Mouse (Mus musculus): Measurements from ENCODE around the gene Pcsk5.

Gene Pcsk5

DNA sequence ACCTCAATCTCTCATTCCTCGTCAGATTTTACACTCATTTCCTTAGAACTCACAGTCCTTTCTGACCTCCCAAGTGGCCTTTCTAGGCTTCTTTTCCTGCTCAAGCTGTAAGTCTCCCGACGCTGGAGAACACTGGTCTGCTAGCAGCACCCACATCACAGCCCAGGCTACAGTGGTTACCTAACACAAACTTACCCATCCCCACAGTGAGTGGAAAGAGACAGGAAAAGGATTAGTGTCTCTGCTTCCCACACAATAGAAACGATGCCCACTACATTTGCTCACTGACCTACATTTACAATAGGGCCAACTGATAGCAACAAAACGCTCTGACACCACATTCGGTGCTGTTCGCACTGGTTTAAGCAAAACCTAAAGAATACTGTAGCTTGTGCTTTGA is 24.8 kb downstream of the Pcsk5 start:
- DNase-seq (ENCODE audit: low spot score in 2 of 2): no peak

DNA sequence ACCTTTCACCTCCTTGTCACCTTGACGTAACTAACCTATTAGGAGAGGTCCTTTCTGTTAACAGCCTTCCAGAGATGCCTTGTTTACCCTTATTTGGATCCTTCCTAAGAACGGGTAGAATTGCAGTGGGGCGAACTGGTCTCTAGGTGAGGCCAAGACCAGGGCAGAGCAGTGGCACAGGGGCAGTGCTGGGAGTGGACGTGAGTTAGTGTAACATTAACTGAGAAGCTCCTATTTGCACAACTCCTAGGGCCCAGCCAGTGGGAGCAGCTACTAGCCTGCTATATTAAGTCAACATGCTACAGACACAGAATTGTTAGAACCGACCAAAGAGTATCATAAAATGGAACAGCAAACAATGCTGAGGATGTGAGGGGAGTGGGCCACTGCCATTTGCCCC is 30.8 kb downstream of the Pcsk5 start:
- no peak for DNase-seq (ENCODE audit: low spot score in 2 of 2)

DNA sequence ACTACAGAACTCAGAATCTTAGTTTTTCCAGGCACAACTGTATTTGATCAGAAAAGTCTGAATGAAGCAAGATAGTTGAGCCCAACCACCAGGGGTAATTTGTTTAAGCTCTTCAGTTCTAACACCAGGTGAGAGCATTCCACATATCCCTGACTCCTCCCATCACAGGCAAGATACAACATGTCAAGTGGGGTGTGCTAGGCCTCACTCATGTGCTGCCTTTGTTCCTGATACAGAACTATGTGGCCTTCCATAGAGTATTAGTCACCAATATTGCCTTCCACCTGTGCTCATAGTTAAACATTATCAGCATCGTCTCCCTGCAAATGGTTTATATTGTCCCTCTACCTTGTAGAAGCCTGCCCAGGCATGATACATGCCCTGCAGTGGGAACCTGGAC is 36.6 kb downstream of the Pcsk5 start:
- no peak for DNase-seq (ENCODE audit: low spot score in 2 of 2)

DNA sequence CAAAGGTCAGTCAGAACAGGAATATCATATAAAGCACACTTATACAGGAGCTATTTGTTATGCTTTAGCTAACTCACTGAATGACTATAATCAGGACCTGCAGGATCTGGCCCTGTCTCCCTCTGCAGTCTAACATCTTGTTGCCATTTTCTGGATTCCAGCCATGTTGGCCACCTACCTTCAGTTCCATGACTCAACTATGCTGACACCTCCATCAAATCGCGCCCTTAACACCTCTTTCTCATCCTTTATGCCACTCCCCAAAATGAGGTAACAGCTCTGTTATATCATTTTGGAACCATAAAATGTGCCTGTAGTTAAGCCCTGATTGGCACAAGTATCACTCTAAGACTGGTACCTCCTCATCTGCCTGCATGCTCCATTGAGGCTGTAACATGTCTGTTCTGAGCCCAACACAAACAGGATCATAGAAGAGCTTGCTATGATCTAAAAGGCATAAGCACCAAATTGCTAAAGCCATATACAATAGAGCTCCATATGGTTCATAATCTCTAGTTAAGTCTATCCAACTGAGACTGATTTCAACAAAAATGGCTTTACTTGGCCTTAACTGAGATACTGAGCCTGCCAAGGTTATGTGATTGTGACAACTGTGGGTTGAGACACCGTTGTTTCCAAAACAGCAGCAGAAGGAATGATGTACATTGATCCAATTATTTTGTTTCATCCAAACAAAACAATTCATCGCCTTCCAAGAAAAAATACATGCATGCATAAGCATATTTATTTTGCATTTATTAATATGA is 37.8 kb downstream of the Pcsk5 start:
- DNase-seq (ENCODE audit: low spot score in 2 of 2): peak in 1 of 2 experiments; percentile 8

DNA sequence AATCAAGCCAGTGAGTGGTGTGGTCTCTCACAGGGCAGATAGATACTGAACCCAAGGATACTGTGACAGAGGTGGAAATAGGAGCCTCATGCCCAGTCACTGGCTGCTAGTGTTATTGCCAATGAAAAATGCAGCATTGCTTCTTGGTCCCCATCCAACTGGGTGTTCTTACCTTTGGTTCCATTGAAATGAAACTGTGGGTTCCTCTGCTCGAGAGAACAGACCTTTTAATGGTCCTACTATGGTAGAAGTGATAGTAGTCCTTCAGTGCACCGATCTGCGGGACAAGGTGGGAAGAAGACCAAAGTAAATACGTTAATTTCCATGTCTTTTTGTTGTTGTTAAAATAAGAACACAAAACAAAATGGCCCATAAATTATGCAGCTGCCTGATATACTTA is 44.0 kb downstream of the Pcsk5 start:
- no peak for DNase-seq (ENCODE audit: low spot score in 2 of 2)

DNA sequence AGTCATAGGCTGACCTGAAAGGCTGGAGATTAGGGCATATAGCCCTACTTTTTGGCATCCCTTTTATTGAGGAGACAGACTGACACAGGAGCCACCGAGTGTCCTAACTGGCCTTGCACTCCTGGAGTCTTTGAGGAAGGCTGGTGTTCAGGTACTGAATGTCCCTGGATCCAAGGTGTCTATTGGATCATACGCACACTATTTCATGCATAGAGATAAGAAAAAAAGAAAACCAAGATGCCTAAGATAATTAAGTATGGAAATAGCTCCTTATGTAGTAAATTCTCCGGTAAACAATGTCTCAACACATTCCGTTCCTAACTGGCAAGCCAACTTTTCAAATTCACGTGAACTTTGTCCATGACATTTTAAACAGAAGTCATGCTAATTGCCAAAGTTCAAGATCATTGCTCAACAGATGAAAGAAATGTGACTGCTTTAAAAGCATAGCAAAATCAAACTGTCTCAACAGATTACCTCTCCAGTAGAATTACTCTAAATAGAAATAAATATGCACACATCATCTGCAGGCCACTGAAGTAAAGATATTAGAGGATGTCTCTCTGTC is 45.9 kb downstream of the Pcsk5 start:
- DNase-seq (ENCODE audit: low spot score in 2 of 2): no peak

DNA sequence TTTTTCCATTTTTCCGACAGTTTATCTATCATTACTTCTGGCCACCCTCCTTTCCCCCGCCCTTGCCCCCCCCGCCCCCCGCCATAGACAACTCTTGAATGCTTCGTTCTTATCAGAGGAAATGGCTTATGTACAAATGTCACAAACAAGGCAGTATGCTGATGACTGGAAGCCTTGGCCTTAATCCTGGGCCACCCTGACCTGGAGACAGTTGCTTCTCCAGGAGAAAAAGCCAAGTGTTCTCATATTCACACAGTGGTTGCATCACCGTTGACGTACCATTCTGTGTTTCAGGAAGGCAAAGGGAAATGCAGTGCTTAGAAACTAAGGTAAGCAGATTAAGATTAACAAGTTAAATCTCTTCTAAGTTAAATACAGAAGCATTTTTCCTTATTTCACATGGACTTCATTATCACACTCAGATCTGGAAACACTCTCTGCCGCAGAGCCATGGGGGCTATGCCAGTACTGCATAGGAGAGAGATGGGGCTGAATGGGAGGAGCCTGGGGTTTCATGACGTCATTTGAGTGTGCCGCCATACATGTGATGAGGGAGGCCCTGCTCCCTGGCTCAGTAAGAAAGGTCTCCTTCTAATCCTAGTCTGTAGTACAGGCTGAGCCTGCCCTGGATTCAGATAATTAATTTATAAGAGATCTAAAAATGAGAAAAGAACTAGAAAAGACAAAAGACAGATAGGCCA is 48.7 kb downstream of the Pcsk5 start:
- no peak for DNase-seq (ENCODE audit: low spot score in 2 of 2)

DNA sequence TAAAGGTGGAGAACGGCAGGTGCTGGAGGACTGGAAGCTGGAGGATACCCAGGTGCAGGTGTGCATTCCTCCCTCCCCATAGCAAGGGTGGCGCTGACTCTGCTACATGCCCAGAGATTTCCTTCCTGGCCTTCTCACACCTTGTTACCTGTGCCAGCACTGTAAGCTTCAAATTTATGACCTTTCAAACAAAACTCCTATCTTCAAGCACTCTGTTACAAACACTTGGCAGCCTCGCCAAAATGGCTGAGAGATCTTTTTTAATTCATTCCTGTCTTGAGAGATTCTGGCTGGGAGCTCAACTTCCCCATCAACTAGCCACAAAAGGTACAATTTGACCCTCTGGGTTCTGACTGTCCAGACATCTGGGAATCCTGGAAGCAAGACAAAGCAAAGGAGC is 50.7 kb downstream of the Pcsk5 start:
- no peak for DNase-seq (ENCODE audit: low spot score in 2 of 2)

DNA sequence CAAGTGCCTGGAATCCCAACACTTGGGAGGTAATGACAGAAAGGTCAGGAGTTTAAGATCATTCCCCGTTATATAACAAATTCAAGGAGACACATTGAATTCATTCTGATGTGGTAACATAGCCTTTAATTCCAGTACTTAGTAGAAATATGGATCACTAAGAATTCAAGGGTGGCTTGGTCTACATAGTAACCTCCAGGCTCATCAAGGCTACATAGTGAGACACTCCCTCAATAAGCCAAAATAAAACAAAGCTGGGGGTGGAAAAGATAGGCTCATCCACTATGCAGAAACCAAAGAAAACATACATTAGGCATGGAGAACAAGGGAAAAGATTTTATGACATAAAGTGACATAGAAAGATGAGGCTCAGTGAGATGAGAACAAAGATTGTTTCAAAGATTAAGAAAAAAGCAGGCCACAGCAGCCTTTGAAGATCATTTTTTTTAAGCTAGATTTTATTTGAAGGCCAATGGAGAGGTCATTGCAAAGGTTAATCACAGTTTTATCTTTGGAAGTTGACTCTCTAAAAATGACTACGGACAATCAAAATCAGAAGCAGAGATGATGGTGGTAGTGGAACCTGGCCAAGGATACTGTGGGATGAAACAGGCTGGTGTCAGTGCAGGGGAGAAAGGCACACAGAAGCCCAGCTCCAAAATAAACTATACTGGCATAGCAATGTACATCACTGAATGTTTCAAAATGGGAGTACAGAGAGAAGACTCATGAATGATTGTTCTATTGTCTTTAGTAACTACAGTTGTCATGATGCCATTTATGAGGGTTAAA is 52.8 kb downstream of the Pcsk5 start:
- DNase-seq (ENCODE audit: low spot score in 2 of 2): no peak

DNA sequence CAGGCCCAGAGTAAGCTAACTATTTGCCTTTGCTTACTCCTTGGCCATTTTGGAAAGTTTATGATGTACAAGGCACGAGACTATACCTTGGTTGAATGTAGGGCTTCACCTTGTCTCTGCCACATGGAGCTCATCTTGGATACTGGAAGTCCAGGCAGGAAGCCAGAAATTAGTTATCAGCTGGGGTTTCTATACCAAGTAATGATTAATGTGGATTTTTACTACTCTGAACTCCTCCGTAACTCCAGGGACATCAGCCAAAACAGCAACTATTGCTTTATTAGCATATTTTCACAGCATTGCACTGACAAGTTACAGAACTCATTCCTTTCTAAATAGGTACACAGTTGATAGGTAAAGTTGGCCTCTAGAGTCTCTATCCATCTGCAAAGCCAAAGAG is 54.2 kb downstream of the Pcsk5 start:
- no peak for DNase-seq (ENCODE audit: low spot score in 2 of 2)

DNA sequence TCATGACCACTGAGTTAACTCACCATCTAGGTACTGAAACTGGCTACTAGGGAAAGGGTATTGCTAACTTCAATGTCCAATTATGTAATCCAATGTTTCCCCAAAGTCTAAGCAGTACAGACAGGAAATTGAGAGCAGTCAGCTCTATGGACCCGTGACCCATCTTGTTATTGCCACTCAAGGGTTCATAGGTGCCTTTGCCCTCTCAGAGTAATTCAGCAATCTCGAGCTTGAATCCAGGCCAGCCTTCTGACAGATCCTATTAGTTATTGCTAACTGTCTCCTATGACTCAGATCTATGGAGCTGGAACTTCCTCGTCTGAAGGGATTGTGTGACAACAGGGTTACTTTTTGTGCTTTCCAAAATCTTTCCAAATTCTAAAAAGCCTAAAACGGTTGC is 56.1 kb downstream of the Pcsk5 start:
- DNase-seq (ENCODE audit: low spot score in 2 of 2): no peak

DNA sequence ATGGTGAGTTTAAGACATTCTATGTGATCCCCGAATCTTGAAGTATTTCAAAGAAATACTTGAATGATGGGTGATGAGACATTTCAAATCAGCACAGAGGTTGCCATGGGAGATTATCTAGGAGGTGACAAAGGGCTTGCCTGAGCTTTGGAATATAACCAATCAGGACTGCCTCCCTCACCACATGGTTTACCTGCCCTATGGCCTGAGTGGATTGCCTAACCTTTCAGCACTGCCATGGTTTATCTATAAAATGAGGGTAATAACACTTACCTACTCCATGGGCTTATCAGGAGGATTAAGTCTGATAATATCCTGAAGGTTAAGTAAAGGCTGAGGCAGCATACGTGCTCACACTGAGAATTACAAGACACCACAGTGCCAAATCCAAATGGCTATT is 61.5 kb downstream of the Pcsk5 start:
- DNase-seq (ENCODE audit: low spot score in 2 of 2): no peak

DNA sequence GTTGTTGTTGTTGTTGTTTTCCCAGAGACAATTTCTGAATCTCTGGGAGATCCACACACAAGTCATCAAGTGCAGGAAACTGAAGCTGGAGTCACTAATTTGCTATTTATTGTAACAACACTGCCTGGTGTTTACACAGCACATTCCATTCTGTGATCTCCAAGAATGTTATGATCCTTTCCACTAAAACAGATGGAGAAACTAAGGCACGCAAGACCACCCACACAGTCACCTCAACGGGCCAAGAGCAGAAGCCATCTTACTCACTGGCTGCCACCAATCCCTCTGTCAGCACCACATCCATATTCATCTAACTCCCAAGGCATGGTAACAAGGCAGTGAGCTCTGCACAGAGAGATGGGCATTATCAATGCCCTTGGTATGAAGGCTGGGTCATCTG is 62.3 kb downstream of the Pcsk5 start:
- DNase-seq (ENCODE audit: low spot score in 2 of 2): no peak

DNA sequence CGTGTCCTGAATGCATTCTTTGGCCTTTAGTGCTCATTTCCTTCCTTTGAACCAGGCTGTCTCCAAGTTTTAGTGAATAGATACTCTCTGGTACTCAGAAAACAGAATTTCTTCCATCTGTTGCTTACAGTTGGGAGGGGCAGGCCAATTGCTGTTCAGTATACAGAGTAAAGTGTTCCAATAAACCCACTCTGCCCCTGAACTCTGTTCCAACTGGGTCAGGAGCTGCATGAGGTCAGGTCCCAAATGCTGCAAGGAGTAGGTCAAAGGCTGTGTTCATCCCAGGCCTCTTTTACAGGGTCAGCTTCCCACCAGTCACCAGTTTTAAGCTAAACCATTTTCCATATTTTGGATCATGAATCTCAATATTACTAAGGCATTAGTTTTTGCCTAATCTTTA is 63.4 kb downstream of the Pcsk5 start:
- DNase-seq (ENCODE audit: low spot score in 2 of 2): no peak

DNA sequence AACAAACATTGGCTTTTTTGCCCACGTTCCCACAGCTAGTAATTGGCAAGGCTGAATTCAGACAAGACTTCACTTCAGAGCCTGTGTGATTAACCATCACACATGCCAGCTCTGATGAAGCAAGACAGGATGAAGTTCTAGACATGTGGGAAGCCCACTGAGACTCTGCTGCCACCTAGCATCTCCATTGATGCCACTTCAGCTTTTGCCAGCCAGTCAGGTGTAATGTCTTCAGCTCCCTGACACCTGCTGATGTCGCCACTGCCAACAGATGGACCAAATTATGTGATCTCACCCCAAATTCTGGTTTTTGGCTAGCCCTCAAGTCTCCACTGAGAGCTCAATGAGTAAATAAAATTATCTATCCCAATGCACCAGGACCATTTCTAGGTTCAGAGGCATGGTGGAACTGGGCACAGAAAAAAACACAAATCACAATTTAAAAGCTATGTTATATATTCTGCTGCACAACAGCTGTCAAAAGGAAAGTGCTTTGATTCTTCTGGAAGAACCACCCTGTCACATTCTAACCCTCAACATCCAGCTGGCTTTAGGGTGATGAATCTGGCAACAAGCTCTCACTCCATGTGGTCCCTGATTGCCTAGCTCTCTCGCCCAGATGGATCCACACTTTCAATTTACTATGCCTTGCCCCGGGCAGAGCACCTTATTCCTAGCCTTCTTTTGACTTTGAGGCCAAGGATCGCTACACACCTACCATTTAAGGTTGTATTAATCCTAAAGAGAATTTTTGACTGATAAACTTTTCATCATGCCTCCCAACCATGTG is 67.6 kb downstream of the Pcsk5 start:
- DNase-seq (ENCODE audit: low spot score in 2 of 2): peak in 1 of 2 experiments; percentile 18

DNA sequence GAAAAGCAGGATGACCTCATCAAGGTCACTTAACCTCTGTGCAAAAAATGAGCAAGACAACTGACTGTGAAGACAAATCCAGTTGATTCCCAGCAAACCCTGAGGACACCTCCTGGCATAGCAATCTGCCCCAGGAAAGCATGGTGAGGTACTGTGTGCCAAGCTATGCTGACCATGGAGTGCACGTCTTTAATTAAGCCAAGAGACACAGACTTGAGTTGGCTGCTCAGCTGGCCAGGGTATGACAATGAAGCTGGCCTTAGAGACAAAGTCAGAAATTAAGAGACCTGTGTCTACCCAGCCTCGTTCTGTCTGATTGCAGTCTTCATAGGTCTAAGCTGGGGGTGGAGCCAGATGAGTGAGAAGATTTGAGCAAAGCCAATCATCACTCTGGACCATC is 72.4 kb downstream of the Pcsk5 start:
- DNase-seq (ENCODE audit: low spot score in 2 of 2): no peak

DNA sequence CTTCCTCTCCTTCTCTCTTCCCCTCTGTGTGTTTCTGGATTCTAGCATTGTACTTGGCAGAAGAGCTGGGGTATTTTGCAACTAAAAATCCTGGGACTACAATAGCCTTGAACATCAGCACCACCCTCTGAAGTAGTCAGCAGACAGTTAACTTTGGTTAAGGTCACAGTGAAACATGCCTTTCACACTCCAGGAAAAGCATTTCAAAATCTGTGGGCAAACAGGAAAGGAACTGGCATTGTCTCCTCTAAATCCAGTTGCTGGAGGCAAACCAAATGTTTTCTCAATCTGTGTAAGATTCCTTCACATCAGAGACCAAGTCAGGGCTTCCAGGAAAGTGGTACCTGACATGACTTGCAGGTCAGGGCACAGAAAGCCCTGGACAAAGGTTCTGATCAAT is 74.7 kb downstream of the Pcsk5 start:
- no peak for DNase-seq (ENCODE audit: low spot score in 2 of 2)

DNA sequence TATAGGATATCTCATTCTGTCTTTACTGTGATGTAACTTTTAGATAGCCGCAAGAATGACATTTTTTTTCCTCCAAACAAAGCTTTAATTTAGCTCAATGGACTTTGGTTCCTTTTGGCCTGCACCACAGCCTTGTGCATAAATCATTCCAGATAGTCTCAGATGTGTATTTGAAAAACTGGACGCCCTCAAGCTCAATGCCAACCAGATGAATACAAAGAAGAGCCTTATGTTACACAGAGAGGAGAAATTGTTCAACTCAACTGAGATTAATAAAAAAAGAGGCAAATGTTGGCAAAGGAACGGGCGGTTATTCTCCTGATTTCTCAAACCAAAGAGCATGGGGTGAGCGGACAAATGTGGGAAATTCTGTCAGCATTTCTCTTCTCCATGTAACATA is 75.8 kb downstream of the Pcsk5 start:
- DNase-seq (ENCODE audit: low spot score in 2 of 2): no peak

DNA sequence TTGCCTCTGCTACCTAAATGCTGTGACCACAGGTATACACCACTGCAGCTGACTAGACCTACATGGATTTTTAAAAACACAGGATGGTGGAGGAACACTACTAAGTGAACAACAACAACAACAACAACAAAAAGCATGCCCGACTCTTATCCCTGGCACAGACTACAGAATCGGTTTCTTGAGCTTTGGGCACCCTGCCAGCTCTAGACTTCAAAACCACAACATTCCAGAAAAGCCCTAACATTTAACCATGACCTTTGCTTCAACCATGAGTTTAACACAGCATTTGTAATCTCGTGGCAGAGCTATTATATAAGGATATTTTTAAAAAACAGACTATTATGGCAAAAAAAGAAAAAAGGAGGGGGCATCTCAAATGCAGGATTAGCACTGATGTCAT is 84.6 kb downstream of the Pcsk5 start:
- DNase-seq (ENCODE audit: low spot score in 2 of 2): no peak

DNA sequence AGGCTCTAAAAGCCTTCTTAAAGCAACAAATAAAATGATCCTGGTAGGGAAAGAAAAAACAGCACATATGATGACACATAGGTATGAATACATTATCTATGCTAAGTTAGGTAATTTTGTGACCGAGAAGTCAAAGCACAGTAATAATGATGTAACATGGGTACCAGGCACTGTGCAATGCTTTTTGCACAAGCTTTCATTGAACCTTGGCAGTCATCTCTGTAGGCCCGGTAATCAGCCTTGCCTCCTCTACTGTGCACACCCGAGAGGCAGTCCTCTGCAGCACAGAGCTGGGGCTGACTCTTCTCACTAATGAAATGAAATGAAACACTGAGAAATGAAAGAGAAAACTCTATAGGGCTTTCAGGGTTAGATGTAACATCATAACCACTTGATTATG is 89.1 kb downstream of the Pcsk5 start:
- DNase-seq (ENCODE audit: low spot score in 2 of 2): no peak

DNA sequence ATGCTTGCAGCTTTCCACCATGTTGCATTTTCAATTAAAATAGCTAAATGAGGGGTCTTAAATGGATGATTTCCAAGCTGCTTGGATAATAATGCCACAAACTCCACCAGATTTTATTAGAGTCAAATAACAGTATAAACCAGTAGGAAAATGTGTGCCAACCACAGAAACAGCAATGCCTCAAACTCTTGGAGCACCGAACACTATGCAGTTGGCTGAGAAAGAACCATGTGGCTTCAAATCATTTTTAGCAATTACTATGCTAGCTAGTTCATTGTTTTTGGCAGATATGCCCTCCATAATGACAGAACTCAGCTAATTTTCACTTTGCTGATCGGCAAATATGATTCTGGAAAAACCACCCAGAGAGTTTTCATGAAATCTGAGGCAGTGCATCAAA is 92.1 kb downstream of the Pcsk5 start:
- no peak for DNase-seq (ENCODE audit: low spot score in 2 of 2)
